Mouse (Mus musculus): ENCODE data around the gene Cped1.

GRCm38 (mm10) chr6:22021315-22021714, 35.6 kb downstream of the Cped1 start:
- TF ChIP-seq CTCF (IDR thresholded peaks at IDR 0.05) (no peak), POLR2A (IDR thresholded peaks at IDR 0.05; ENCODE audit: insufficient read depth, low read depth, low read length) (no peak)

Measured in heart, adult 2 months (tissue).